Mouse (Mus musculus) testis, adult 2 months (tissue): ENCODE measurements around the gene Zfp202. TPM values are rescaled to one million over a fixed set of nuclear protein-coding genes. Genes with fewer than 3 reads are reported as not detected.
A peak's percentile ranks its signal among the peaks of the same experiment; 100 is the strongest.
"Not testable (repeated sequence)": the region's sequence is repeated elsewhere in the genome, so short reads cannot be mapped to it uniquely, and the experiment has no call there.

Source experiments
- H3K27ac ChIP-seq: fragments of 200-500 bp; 2 replicates; pipeline ENCODE4 v1.5.1; 2012; ENCODE audit warnings: low read depth, low read length; ENCODE audit not compliant: control insufficient read depth, insufficient read depth
- H3K27me3 ChIP-seq: fragments of 200-500 bp; 2 replicates; pipeline ENCODE4 v1.6.1; 2012; ENCODE audit warnings: mild to moderate bottlenecking, low read length, moderate library complexity; ENCODE audit not compliant: control insufficient read depth, insufficient read depth
- H3K36me3 ChIP-seq: fragments of 200-500 bp; 2 replicates; pipeline ENCODE4 v1.6.1; 2012; ENCODE audit warnings: mild to moderate bottlenecking, low read length; ENCODE audit not compliant: control insufficient read depth, insufficient read depth
- H3K4me1 ChIP-seq: fragments of 200-500 bp; 2 replicates; pipeline ENCODE4 v1.6.1; 2012; ENCODE audit warnings: low read length; ENCODE audit not compliant: control insufficient read depth, insufficient read depth
- H3K4me3 ChIP-seq: fragments of 200-500 bp; 2 replicates; pipeline ENCODE4 v1.5.1; 2012; ENCODE audit warnings: low read depth, mild to moderate bottlenecking, low read length, moderate library complexity, mixed read lengths; ENCODE audit not compliant: control insufficient read depth
- CTCF ChIP-seq: fragments of 200-500 bp; IDR thresholded peaks from 2 replicates; pipeline ENCODE4 v1.5.1; 2012; ENCODE audit warnings: low read depth, mild to moderate bottlenecking, inconsistent platforms, low read length, moderate library complexity; ENCODE audit not compliant: control insufficient read depth, insufficient read depth, insufficient replicate concordance
- POLR2A ChIP-seq: fragments of 200-500 bp; IDR thresholded peaks from 2 replicates; pipeline ENCODE4 v1.6.1; 2012; ENCODE audit warnings: low read depth, mild to moderate bottlenecking, inconsistent platforms, low read length, moderate library complexity; ENCODE audit not compliant: control insufficient read depth
- polyA plus RNA-seq: library from polyadenylated mRNA; depleted of rRNA; stranded (reverse); fragments of >200 nt; gene quantifications from 2 replicates; pipeline ENCODE4 v1.2.3, GENCODE M21; 2012; rRNA removed

Zfp202 gene
- polyA plus RNA-seq = 3.4 and 3.9 TPM in 2 replicates

GRCm38 (mm10) chr9:40192098-40193038, at the start of gene Zfp202:
TSS of gene Zfp202 (plus strand) at chr9:40192316.
- Histone ChIP-seq H3K4me1 (peaks cover 4% of the 10 kb centered on the region), H3K27me3 (no peaks in the 10 kb centered on the region), H3K4me3 (peak within 1 kb of the TSS; percentile 74), H3K27ac (peak within 1 kb of the TSS; percentile 21), H3K36me3 (no peaks in the 10 kb centered on the region)
- TF ChIP-seq POLR2A (peak; percentile 54), CTCF (no peak)

- TF ChIP-seq CTCF (no peak), POLR2A (no peak)
- H3K27ac ChIP-seq = no peak overlapping the region
These were observed 36.9 kb upstream of the Zfp202 start for GRCm38 (mm10) chr9:40155118-40155644.

GRCm38 (mm10) chr9:40166446-40166845, 25.7 kb upstream of the Zfp202 start:
- Histone ChIP-seq H3K36me3 (no peaks in the 10 kb centered on the region), H3K27me3 (no peaks in the 10 kb centered on the region), H3K4me1 (no peaks in the 10 kb centered on the region), H3K4me3 (no peak overlapping the region), H3K27ac (no peak overlapping the region)
- no peak for TF ChIP-seq POLR2A
- TF ChIP-seq CTCF = no peak

More at GRCm38 (mm10) chr9:40155118-40155644, 36.9 kb upstream of the Zfp202 start:
- no peaks in the 10 kb centered on the region for H3K27me3 ChIP-seq
- no peaks in the 10 kb centered on the region for H3K4me1 ChIP-seq
- H3K4me3 ChIP-seq = no peak overlapping the region
- no peaks in the 10 kb centered on the region for H3K36me3 ChIP-seq

DNA sequence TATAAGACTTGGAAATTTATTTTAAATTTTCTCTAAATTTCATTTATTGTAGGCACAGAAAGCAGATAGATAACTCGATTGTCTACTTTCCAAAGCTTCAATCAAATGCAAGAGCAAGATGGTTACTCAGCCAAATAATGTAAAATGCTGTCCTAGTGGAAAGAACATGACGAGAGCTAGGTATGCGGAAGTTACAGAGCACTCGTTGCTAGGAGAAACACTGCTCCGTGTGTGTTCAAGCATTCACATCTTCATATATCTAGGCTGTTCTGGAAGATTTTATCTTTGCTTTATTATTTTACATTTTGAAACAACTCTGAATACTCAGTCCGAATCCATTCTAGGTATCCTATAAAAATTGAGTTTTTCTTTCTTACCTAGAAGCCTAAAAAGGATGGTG, 15.1 kb upstream of the Zfp202 start:
- H3K36me3 ChIP-seq = no peaks in the 10 kb centered on the region
- H3K4me1 ChIP-seq = no peaks in the 10 kb centered on the region
- no peak for TF ChIP-seq POLR2A
- no peak for TF ChIP-seq CTCF
- H3K27ac ChIP-seq = no peak overlapping the region
- H3K4me3 ChIP-seq = no peak overlapping the region
- no peaks in the 10 kb centered on the region for H3K27me3 ChIP-seq

GRCm38 (mm10) chr9:40180620-40181019, 11.5 kb upstream of the Zfp202 start, which contains the start of gene Olfr986:
TSS of gene Olfr986 (plus strand) at chr9:40180920.
- Histone ChIP-seq H3K27ac (no peak within 1 kb of the TSS), H3K4me3 (no peak within 1 kb of the TSS), H3K4me1 (peaks cover 3% of the 10 kb centered on the region), H3K27me3 (no peaks in the 10 kb centered on the region), H3K36me3 (no peaks in the 10 kb centered on the region)
- TF ChIP-seq CTCF (no peak), POLR2A (no peak)

GRCm38 (mm10) chr9:40185166-40185565, 7.0 kb upstream of the Zfp202 start:
- not testable (repeated sequence) for H3K4me3 ChIP-seq, H3K27ac ChIP-seq, H3K27me3 ChIP-seq, H3K36me3 ChIP-seq, H3K4me1 ChIP-seq

- Histone ChIP-seq H3K36me3 (no peaks in the 10 kb centered on the region), H3K4me1 (peaks cover 4% of the 10 kb centered on the region), H3K27ac (peak overlapping the region; percentile 21), H3K4me3 (peak overlapping the region; percentile 74), H3K27me3 (no peaks in the 10 kb centered on the region)
- no peak for TF ChIP-seq CTCF
- TF ChIP-seq POLR2A = no peak
These were observed 835 bp upstream of the Zfp202 start for GRCm38 (mm10) chr9:40191086-40191876.
